Mouse (Mus musculus) limb, embryonic 10.5 days (tissue): Measurements from ENCODE around the gene Ssxb8. TPM values are rescaled to one million over a fixed set of nuclear protein-coding genes. Genes with fewer than 3 reads are reported as not detected.
"Not testable (repeated sequence)": the region's sequence is repeated elsewhere in the genome, so short reads cannot be mapped to it uniquely, and the experiment has no call there.

Experiments
- DNase-seq: peaks from one replicate; pipeline ENCODE4 v3.0.0-alpha.2; 2017; ENCODE audit warnings: low spot score
- H3K27ac ChIP-seq: fragments of 300-500 bp; sonication (generic); 2 replicates; pipeline ENCODE4 v1.5.1; 2016; ENCODE audit warnings: mild to moderate bottlenecking
- H3K27me3 ChIP-seq: fragments of 300-500 bp; sonication (generic); 2 replicates; pipeline ENCODE4 v1.6.1; 2016; ENCODE audit warnings: low read depth, mild to moderate bottlenecking; ENCODE audit not compliant: poor library complexity, severe bottlenecking
- H3K36me3 ChIP-seq: fragments of 300-500 bp; sonication (generic); 2 replicates; pipeline ENCODE4 v1.6.1; 2016; ENCODE audit warnings: mild to moderate bottlenecking, moderate library complexity
- H3K4me1 ChIP-seq: fragments of 300-500 bp; sonication (generic); 2 replicates; pipeline ENCODE4 v1.6.1; 2016
- H3K4me3 ChIP-seq: fragments of 300-500 bp; sonication (generic); 2 replicates; pipeline ENCODE4 v1.5.1; 2016; ENCODE audit warnings: mild to moderate bottlenecking, moderate library complexity
- H3K9me3 ChIP-seq: fragments of 300-500 bp; sonication (generic); replicated peaks from 2 replicates; pipeline ENCODE4 v1.6.1; 2016; ENCODE audit warnings: mild to moderate bottlenecking
- WGBS: fragments of 180-500 bp; shearing (Covaris S2); methylation state at CpG from one replicate; pipeline ENCODE4 v1.1.7; 2016; 5-methylcytosine and 5-hydroxymethylcytosine counted together
- polyA plus RNA-seq: library from polyadenylated mRNA; unstranded; fragments of >200 nt; fragmentation: Nextera tagmentation; extraction: Ambion mirVana; gene quantifications from 2 replicates; pipeline ENCODE4 v1.2.1, GENCODE M21; 2016

Ssxb8 gene
- not detected in 2 replicates for polyA plus RNA-seq

- 67% methylated on average over 1 of the region's 1 CpGs for WGBS
- not testable (repeated sequence) for DNase-seq, H3K4me3 ChIP-seq, H3K4me1 ChIP-seq, H3K36me3 ChIP-seq, H3K9me3 ChIP-seq, H3K27ac ChIP-seq, H3K27me3 ChIP-seq
Observed at GRCm38 (mm10) chrX:8690744-8691143, at the start of gene Ssxb8. Gene Ssxb8, minus strand, starts transcription at chrX:8690844.

- no peak overlapping the region for H3K4me3 ChIP-seq
- no peaks in the 10 kb centered on the region for H3K4me1 ChIP-seq
- no peaks in the 10 kb centered on the region for H3K27me3 ChIP-seq
- DNase-seq = no peak
- no peaks in the 10 kb centered on the region for H3K9me3 ChIP-seq
- no peaks in the 10 kb centered on the region for H3K36me3 ChIP-seq
- H3K27ac ChIP-seq = no peak overlapping the region
- 49% methylated on average over 5 of the region's 5 CpGs for WGBS
Observed at GRCm38 (mm10) chrX:8732907-8733306, 42.3 kb upstream of the Ssxb8 start.

GRCm38 (mm10) chrX:8663085-8663484 is 27.6 kb downstream of the Ssxb8 start:
- no peak overlapping the region for H3K4me3 ChIP-seq
- no peaks in the 10 kb centered on the region for H3K4me1 ChIP-seq
- DNase-seq = no peak
- H3K27me3 ChIP-seq = no peaks in the 10 kb centered on the region
- H3K27ac ChIP-seq = no peak overlapping the region
- 86% methylated on average over 4 of the region's 4 CpGs for WGBS
- no peaks in the 10 kb centered on the region for H3K36me3 ChIP-seq
- no peaks in the 10 kb centered on the region; the same call in 1 of the 2 replicates for H3K9me3 ChIP-seq

Other genes with a start within 250 kb of the Ssxb8 start
- not detected in 2 replicates for gene Ssxb2, start 229.1 kb downstream of the Ssxb8 start, polyA plus RNA-seq
- not detected in 2 replicates for gene Gm14459, start 165.9 kb downstream of the Ssxb8 start, polyA plus RNA-seq
- gene Ssxb6, start 142.6 kb downstream of the Ssxb8 start, polyA plus RNA-seq = not detected in 2 replicates
- gene Ssxb3, start 99.0 kb downstream of the Ssxb8 start, polyA plus RNA-seq = not detected in 2 replicates
- not detected in 2 replicates for gene Ssx9, start 57.6 kb upstream of the Ssxb8 start, polyA plus RNA-seq
- gene Ssxb5, start 112.8 kb upstream of the Ssxb8 start, polyA plus RNA-seq = not detected in 2 replicates
- gene Gm6592, start 153.2 kb upstream of the Ssxb8 start, polyA plus RNA-seq = not detected in 2 replicates
- gene Gm5751, start 183.4 kb upstream of the Ssxb8 start, polyA plus RNA-seq = not detected in 2 replicates
- 3.8 and 5.7 TPM in 2 replicates for gene B630019K06Rik, start 201.5 kb upstream of the Ssxb8 start, polyA plus RNA-seq